Mouse (Mus musculus) midbrain, embryonic 10.5 days (tissue): ENCODE results near the gene Tnfaip6. TPM values are rescaled to one million over a fixed set of nuclear protein-coding genes. Genes with fewer than 3 reads are reported as not detected.

ENCODE experiments used
- polyA plus RNA-seq: library from polyadenylated mRNA; unstranded; fragments of >200 nt; fragmentation: Nextera tagmentation; extraction: Ambion mirVana; gene quantifications from 2 replicates; pipeline ENCODE4 v1.2.1, GENCODE M21; 2016

Tnfaip6 gene
- polyA plus RNA-seq, 1 experiment from 2014 or later = 19.4 TPM

Other genes with a start within 250 kb of the Tnfaip6 start
- gene Rbm43, start 102.8 kb upstream of the Tnfaip6 start, polyA plus RNA-seq = 5.9 and 7.0 TPM in 2 replicates
- 4.2 and 5.2 TPM in 2 replicates for gene Nmi, start 64.5 kb upstream of the Tnfaip6 start, polyA plus RNA-seq
- 32.1 and 35.5 TPM in 2 replicates for gene Rif1, start 34.8 kb downstream of the Tnfaip6 start, polyA plus RNA-seq